Mouse (Mus musculus) 416B (cell line): ENCODE measurements at regions not wholly inside any gene's neighbourhood (a gene's known extent, or its start where the extent isn't known, plus 50 kb on each side); places are given as distances from the start of the nearest gene placed in this dataset.

ENCODE experiments used
- DNase-seq: peaks from one replicate; pipeline ENCODE4 v3.0.0; 2011; ENCODE audit warnings: low read depth

DNA sequence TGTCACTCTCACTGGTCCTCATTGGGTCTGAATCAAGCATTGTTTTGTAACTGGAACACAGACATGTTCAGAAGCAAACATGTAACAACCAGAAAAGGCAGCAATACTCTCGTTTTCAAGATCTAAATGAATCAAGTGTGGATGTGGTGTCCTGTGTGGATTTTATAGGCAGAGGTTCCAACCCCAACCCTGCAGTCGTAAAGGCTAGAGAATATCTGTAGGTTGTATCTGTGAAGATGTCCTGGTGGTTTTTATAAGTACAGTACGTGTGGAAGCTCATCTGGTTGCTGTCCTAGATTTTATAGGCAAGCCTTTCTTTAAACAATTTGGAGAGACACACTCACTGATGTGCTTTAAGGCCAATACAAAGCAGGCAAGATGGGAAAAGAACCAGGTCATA lies 518.8 kb upstream of the Atp11b start:
- no peak for DNase-seq

DNA sequence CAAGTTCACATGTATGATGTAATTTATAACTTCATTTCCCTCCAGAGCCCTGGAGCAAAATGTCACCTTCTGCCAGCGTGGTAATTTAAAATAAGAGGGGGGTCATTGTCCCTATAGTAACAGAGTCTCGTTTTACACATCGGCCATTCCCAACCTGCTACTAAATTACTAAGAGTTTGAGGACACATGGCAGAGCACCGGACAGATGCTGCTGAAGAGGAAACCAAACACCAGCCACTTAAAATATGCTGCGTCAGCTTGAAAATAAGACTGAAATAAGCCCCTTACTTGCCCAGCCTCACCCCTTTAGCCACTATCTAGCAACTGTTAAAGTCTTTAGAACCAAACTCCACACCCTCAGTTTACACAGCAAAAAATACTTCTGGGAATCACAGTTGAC lies 518.1 kb upstream of the Atp11b start:
- no peak for DNase-seq

GRCm38 (mm10) chr3:35237342-35237741 lies 516.6 kb upstream of the Atp11b start:
- DNase-seq: no peak

- DNase-seq: no peak
These were observed 511.6 kb upstream of the Atp11b start for GRCm38 (mm10) chr3:35242349-35242748.

DNA sequence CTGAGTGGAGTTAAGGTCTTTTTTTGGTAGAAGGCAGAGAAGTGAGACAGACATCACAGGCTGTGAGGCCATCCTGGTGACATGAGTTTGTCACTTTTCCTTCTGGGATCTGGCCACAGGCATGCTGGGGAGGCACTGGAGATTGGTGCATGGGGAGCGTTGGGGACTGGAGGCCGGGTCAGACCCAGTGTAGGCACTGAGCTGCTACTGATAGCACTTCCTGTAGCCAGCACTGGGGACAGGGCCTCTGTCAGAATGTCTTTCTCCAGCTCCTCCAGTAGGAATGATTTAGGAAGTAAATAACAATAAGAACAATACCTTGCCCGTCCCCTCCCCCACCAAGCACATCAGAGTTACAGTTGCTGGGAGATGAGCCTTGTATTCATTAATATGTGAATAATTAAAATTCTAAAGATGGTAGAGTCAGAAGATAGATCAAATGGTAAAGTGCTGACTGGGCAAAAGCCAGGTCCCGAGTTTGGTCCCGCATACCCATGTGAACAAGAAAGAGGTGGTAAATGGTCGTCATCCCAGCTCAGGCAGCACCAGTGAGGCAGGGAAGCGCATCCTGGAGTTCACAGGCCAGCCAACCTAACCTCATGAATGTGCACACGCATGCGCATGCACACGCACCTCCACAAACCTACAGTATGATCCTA lies 510.9 kb upstream of the Atp11b start:
- DNase-seq: no peak

GRCm38 (mm10) chr3:35245003-35245402 lies 508.9 kb upstream of the Atp11b start:
- no peak for DNase-seq

GRCm38 (mm10) chr3:35245946-35246665 lies 507.8 kb upstream of the Atp11b start:
- DNase-seq: no peak

GRCm38 (mm10) chr3:35249160-35249559 lies 504.7 kb upstream of the Atp11b start:
- DNase-seq: no peak

GRCm38 (mm10) chr3:35250092-35250749 lies 503.7 kb upstream of the Atp11b start:
- DNase-seq: no peak

DNA sequence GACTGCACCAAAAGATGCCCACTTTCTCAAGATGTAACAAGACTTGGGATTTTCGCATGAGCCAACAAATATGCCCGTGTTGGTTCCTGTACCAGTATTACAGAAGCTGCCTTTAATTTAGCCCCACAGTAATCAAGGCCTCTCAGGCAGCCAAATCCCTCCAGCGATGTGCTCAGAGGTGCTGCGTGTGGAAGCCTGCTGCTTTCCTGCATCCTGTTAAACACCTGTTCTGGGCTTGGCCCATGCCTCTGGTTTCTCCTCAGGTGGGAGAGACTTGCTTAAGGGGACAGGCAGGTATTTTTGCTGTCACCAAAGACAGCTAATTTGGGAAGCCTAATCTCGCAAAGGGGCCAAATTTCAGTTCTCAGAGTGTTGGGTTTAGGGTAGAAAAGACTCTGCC lies 500.0 kb upstream of the Atp11b start:
- no peak for DNase-seq

- DNase-seq: no peak
These were observed 493.0 kb upstream of the Atp11b start for GRCm38 (mm10) chr3:35260936-35261335.

DNA sequence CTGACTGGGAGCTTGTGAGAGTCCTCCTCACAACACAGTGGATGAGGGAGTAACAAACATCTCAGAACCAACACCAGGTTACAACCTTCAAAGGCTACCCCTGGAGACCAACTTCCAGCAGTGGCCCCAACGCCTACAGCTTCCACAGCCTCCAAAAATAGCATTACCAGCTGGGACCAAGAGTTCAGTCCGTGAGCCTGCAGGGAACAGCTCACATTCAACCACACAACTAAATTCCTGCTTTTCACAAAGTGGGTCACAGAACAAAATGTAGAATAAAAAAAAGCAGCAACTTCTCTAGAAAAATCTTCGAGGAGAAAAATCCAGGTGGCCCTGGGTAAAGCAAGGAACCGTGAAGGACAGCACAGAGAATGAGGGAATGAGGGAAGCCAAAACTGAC lies 485.0 kb upstream of the Atp11b start:
- DNase-seq: no peak

- DNase-seq: no peak
These were observed 483.7 kb upstream of the Atp11b start for GRCm38 (mm10) chr3:35269977-35270880.

DNA sequence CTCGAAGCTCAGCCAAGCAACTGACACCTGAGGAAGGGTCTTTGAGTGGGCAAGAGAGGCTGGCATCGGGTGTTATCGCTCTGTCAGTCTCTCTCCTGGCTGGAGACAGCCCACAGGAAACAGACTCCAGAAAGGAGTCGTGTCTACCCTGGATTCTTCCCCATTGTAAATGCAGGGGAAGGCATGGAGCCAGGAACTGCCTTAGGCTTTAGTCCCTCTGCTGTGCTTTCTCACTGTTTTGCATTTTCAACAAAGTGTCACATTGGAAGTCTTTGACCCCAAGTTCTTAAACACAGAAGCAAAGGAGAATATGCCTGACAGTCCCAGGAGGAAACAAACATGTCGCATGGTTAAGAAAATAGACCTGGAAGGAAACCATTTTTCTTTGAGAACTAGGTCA lies 480.4 kb upstream of the Atp11b start:
- DNase-seq: no peak

DNA sequence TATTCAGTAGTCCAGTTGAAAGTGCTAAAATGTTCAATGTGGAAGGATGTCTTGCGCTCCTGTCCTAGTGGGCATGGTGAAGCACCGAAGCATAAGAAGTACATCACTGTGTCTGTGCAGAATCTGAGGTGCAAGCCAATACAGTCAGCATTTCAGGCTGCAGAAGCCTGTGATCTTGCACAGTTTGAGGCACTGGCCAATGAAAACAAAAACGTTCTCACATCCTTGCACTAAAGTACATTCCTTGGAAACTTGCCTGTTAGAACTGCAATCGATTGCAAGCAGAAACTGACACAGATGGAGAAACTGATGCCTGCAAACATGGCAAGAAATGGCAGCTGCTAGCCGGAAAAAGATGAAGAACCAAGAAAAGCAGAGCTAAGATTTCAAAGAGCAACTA lies 472.9 kb upstream of the Atp11b start:
- no peak for DNase-seq

DNA sequence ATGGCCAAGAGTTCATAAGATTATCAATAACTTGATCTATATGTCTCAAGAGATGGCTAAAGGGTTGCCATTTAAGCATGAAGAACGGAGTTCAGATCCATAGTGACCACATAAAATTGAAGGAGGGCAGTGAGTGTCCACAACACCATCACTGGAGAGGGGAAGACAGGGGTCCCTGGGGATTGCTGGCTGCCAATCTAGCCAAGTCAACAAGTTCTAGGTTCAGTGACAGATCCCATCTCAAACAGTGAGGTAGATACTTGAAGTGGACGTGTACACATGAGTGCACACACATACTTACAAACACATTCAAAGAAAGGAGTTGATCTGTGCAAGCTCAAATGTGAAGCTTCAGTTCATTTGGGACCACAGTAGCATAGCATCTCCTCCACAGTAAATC lies 471.8 kb upstream of the Atp11b start:
- no peak for DNase-seq

GRCm38 (mm10) chr3:35294771-35295170 lies 459.1 kb upstream of the Atp11b start:
- DNase-seq: no peak

DNA sequence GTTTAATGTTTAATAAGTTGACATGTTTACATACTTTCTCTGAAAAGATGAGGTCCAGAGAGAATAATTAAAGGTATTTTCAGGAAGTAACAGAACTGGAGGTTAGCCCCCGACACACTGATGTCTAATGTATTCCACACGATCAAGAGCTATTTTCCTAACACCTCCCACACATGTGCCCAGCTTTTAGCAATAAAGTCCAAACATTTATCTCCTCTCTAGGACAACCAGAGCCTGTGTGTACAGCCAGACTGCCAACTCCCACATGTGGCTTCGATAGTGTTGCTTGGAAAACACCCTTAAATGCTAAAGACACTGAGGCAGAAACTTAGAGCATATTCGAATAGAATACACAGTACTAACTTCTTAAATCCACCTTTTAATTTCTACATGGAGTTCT lies 458.2 kb upstream of the Atp11b start:
- no peak for DNase-seq

DNA sequence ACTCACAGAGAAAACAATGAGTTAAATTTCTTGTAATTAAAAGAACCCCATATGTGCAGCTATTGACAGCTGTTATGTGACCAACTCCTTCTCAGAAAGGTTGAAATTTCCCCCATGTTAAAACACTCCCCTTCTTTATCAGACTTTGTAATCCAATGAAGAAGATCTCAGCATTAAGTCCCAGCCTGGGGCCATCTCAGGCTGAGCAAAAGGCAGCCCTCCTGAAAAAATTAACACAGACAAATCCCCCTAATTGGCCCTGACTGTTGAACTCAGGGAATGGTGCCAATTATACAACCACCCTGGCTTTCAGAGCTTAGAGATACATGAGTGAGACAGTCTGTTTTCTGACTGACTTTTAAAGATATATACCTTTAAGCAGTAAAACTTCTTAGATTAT lies 454.9 kb upstream of the Atp11b start:
- no peak for DNase-seq

- DNase-seq: no peak
These were observed 447.9 kb upstream of the Atp11b start for GRCm38 (mm10) chr3:35306013-35306412.

- DNase-seq: no peak
These were observed 439.7 kb upstream of the Atp11b start for GRCm38 (mm10) chr3:35314177-35314576.

DNA sequence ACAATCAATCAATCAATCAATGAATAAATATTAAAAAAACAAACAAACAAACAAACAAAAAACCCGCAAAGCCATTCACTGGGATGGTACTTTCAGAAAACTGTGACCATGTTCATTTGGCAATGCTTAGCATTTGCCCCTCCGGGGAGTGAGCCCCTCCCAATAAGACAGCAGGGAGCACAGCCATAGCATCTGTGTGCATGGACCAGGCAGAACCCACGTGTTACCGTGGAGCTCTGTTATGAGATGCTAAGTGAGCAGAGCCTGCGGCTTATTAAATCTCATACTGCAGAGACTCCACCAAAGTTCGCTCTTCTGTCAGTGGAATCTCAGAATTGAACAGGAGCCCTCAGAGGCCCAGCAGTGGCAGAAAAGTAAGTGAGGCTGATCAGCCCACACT lies 438.7 kb upstream of the Atp11b start:
- no peak for DNase-seq
